Mouse (Mus musculus) T-cell, adult 66 days (primary cell): ENCODE results near the gene Kif9. TPM values are rescaled to one million over a fixed set of nuclear protein-coding genes. Genes with fewer than 3 reads are reported as not detected.

Experiments used
- total RNA-seq, 2 experiments: library from RNA; stranded (reverse); gene quantifications; 3 replicates in 1 of 2; 4 replicates in 1 of 2; pipeline ENCODE4 v1.2.4; 2023

Gene Kif9
- total RNA-seq, result under 1 TPM in 1 of 2 experiments, not detected in 1; 0.24 TPM

GRCm38 (mm10) chr9:110476124-110477091 is at the start of gene Kif9, which contains the start of gene Klhl18:
Kif9 (plus strand) TSS chr9:110476958.
Klhl18 (minus strand) TSS chr9:110476694.

GRCm38 (mm10) chr9:110532538-110533291 is 56.0 kb downstream of the Kif9 start, which contains the start of gene Setd2:
Setd2 (plus strand) TSS chr9:110532597.

Other genes with a start within 250 kb of the Kif9 start
- 1 to 10 TPM; 5.7 to 6.7 TPM for gene Cspg5, start 233.2 kb upstream of the Kif9 start, total RNA-seq
- 1 to 10 TPM; 8.8 to 9.0 TPM for gene Elp6, start 171.8 kb upstream of the Kif9 start, total RNA-seq
- gene Scap, start 143.7 kb upstream of the Kif9 start, total RNA-seq, result 100 to 1,000 TPM in 1 of 2 experiments, 10 to 100 TPM in 1; 87.8 to 116 TPM
- gene Ptpn23, start 68.7 kb upstream of the Kif9 start, total RNA-seq, result 10 to 100 TPM; 62.5 to 62.9 TPM
- 1 to 10 TPM; 2.1 to 3.6 TPM for gene Ngp, start 57.2 kb upstream of the Kif9 start, total RNA-seq
- gene Klhl18, start 264 bp upstream of the Kif9 start, total RNA-seq, result 10 to 100 TPM; 29.8 to 31.6 TPM
- gene Setd2, start 55.6 kb downstream of the Kif9 start, total RNA-seq, result 100 to 1,000 TPM; 126 to 141 TPM
- 10 to 100 TPM; 12.2 to 14.3 TPM for gene Nradd, start 147.5 kb downstream of the Kif9 start, total RNA-seq
- 100 to 1,000 TPM; 113 to 134 TPM for gene Nbeal2, start 177.2 kb downstream of the Kif9 start, total RNA-seq
- 10 to 100 TPM; 85.4 to 95.4 TPM for gene Ccdc12, start 179.5 kb downstream of the Kif9 start, total RNA-seq